Mouse (Mus musculus) adrenal gland, postnatal 14 days (tissue): ENCODE results near the gene P4ha3. TPM values are rescaled to one million over a fixed set of nuclear protein-coding genes. Genes with fewer than 3 reads are reported as not detected.
A peak's percentile ranks its signal among the peaks of the same experiment; 100 is the strongest.
"Not testable (repeated sequence)": the region's sequence is repeated elsewhere in the genome, so short reads cannot be mapped to it uniquely, and the experiment has no call there.

Experiments used
- DNase-seq: peaks from one replicate; pipeline ENCODE4 v3.0.0; 2021; ENCODE audit warnings: mixed read lengths
- long read RNA-seq, 2 experiments: library from polyadenylated mRNA; stranded (forward); transcript quantifications; one replicate each; pipeline ENCODE4 v2.0.0; 2021
- total RNA-seq: library from RNA; stranded (reverse); gene quantifications from 2 replicates; pipeline ENCODE4 v1.2.3, GENCODE M21; 2021

P4ha3 gene
- total RNA-seq = 1.4 and 1.8 TPM in 2 replicates
- long read RNA-seq, experiment 1, partial matches to known transcripts = 0 of 2 reads
- long read RNA-seq, experiment 1, other reads (novel, unspliced or antisense) = 1 of 2 reads
- long read RNA-seq, experiment 2 = 0 reads

DNA sequence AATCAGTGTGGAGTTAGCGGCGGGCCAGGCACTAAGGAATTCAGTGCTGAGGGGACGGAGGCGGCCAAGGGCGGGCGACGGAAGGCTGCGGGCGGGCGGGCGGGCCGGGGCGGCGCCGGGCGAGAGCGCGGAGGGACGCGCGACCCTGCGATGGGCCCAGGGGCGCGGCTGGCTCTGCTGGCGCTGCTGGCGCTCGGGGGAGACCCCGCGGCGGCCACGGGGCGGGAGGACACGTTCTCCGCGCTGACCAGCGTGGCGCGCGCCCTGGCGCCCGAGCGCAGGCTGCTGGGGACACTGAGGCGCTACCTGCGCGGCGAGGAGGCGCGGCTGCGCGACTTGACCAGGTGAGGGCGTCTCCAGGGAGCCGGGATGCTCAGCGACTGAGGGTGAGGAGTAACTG is at the start of gene P4ha3:
TSS of gene P4ha3 (plus strand) at position 138 of the 400 bp plus-strand sequence.
- peak; percentile 19 for DNase-seq

DNA sequence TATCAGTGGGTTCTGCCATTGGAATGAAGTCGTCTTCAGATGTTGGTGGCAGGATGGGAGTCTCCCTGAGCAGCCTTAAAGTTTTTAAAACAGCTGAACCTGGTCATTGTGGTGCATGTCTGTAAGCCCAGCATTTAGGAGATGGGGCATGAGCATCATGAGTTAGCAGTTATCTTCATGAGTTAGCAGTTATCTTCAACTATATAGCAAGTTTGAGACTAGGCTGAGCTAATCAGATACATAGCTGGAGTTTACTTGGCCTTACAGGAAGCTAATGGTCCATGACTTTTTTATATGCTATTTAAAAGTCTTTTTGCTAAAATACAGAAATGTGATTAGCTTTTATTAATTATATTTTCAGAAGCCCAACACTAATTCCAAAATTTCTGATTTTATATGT is 47.0 kb upstream of the P4ha3 start:
- DNase-seq = no peak

DNA sequence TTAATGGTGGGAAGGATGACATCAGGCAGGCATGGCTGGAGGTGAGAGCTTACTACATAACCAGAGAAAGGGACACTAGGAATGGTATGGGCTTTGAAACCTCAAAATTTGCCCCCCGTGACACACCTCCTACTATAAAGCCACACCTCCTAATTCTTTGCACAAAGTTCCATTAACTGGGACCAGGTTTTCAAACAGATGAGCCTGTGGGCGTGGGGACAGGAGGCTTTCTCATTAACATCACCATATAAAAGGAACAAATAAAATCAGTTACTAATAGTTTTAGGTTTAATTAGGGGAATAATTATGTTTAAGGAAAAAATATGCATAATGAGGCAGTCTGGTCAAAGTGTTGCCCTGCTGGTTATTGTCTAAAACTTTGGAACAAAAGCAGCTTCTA is 44.7 kb upstream of the P4ha3 start:
- no peak for DNase-seq

DNA sequence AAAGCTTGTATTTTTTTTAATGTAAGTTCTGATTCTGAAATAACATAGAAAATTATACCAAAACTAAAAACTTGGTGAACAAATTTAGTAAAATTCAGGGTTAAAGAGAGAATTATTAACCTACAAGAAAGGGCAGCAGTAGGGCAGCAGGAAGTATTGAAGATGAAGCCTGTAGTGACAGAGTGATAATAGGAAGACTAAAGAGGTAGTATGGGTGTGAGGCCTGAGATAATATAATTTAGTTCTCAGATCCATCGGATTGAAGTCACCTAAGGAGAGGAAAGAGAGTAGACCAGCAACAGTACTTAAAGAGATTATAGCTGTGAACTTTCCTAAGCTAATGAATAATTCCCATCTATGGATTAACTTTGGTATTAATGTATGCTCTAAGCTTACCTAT is 42.3 kb upstream of the P4ha3 start:
- DNase-seq = no peak

DNA sequence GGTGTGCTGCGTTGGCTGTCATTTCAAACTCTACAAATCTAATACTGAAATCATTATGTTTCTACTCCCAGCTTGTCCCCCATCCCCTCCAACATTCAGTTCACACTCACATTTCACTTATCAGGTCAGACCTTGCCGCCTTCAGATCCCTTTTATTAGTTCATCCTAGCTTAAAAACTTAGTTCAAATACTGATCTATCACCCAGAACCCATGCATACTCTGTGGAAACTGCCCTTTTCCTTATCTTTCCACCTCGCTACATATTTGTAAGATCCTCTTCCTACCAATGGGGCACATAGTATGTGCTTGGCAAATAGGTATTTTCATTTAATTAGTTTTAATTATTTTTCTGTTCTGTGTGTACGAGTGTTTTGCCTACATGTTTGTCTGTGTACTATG is 41.1 kb upstream of the P4ha3 start:
- DNase-seq = no peak

DNA sequence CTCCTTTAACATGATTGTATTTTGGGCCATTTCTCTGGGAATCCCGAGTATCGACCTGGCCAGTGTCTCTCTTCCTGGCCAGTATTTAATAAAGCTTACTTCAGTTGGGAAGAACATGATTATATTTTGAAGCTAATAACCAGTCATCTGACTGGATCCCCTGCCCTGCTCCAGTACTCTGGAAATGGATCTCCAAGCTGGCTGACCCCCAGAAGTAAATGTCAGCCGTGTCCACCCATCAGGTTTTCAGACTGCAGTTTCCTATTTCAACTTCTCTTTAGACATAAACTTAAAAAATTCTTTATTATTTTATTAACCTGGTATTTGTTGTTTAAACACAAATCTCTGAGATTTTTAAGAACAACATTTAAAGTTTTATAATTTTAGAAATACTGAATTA is 40.1 kb upstream of the P4ha3 start:
- DNase-seq = no peak

DNA sequence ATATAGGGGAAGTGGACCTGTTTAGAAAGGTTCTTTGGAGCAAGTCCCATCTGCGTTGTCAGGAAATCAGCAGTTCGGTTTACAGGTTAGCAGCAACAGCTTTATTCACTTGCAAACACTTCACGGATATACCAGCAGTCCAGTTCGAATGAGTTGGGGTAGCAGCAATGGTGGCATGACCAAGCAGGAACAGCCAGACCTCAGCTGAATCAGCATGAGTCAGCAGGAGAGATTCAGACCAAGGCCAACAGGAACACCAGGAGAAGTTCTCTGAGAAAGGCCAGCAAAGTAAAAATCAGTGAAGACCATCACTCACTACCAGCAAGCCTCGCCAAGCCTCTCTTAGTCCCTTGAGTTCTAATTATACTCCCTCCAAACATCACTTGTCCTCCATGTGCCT is 34.7 kb upstream of the P4ha3 start:
- no peak for DNase-seq

DNA sequence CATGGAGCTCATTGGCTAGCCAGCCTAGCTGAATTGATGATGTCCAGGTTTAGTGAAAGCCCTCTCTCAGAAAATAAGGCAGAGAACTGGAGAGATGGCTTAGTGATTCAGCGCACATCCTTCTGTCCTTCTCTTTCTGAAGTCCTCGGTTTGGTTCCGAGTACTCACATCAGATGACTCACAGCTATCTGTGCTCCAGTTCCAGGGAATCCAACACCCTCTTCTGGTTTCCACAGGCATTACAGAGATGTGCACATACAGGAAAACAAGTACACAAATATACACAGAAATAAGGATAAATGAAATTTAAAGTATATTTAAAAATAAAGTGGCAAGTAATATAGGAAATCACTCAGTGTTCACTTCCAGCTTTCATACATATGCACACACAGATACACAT is 23.0 kb upstream of the P4ha3 start:
- DNase-seq = peak; percentile 16

DNA sequence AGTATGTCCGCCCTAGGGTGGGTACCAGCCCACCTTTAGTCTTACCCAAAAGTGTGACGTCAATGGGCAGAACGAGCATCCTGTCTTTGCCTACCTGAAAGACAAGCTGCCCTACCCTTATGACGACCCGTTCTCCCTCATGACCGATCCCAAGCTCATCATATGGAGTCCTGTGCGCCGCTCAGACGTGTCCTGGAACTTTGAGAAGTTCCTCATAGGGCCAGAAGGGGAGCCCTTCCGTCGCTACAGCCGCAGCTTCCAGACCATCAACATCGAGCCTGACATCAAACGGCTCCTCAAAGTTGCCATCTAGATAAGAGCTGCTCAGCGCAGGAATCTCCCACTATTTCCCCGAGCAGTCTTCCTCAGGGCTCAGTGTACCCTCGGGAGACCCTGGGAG is 20.4 kb upstream of the P4ha3 start:
- DNase-seq = not testable (repeated sequence)

DNA sequence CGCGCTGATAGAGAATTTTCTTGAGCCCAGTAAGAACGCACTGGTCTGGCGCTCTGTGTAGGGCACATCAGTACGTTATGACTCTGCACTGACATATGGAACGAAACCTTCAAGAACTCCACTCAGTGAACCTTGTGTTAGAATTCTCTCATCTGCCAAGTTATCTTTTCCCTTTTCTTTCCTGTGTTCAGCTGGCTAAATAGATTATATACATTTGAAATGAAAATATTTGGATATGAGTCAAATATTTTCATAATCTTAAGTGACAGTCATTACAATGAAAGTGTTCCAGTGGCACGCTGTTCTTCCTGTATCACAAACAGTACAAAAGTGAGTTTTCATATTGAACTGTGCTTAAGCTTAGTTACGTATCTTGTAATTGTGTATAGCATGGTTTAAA is 13.0 kb upstream of the P4ha3 start:
- DNase-seq = no peak

DNA sequence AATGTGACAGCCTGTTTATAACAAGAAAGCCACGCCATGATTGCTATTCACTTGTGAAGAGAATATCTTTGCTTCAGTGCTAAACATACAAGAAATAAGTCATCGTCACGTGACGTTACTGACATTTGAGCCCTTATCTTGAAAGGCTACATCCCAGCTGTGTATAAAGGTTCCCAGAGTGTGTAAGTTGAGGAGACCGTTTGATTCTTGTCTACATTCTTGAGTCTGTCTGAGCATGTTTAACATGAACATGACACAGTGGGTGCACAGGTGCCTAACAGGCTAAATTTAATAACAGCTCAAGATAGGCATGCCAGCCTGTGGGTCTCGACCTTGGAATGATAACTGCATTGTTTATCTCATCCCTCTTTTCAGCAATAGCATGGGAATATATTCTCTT is 10.8 kb upstream of the P4ha3 start:
- no peak for DNase-seq

DNA sequence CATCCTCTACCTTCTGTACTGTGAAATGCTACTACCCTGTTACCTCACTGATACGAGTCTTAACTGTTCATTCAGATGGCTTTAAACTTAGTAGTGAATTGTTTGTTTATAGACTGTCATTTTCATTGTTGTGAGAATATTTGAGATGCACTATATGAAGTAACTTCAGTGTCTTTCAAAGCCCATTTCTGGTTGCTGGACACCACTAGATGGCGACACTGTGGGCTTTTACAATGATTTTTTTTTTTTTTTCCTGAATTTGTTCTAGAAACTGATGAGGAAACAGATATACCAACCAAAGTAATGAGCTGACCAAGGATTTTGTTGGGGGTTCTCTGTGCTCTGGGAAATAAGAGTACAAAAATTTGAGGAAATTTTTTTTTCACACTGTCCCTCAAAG is 8.9 kb upstream of the P4ha3 start:
- peak; percentile 10 for DNase-seq

DNA sequence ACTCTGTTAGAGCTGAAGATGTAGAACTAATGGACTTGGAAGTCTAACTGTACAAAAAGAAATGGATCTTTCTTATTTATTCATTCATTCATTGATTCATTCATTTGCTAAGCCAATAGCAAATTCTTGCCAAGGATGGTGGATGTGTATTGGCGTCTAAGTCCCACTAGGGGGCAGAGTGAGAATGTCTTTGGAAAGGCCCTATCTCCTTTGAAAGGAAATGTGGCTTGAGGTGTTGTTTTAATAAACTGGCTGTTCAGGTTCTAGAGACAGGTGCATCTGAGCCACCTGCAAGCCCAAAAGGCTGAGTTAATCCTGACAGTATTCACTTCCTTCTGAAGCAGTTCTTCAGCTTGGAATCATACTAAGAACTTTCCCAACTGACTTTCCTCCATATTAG is 5.5 kb upstream of the P4ha3 start:
- peak; percentile 59 for DNase-seq

DNA sequence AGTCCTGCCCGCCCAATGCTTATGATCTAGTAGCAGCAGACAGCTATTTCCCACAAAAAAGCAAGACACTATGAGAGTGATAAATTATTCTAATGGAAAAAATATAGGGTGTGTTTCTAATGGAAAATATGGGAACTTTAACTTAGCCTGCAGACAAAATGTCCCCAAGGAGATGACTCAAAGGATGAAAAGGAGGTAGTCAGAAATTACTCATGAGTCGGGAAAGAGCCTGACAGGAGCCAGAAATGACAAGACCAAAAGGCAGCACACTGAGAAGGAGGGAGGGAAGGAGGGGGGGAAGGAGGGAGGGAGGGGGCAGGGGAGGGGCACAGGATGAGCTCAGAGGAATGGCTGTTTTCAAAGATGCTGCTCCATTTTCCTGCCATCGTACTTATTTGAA is 3.7 kb upstream of the P4ha3 start:
- no peak for DNase-seq

DNA sequence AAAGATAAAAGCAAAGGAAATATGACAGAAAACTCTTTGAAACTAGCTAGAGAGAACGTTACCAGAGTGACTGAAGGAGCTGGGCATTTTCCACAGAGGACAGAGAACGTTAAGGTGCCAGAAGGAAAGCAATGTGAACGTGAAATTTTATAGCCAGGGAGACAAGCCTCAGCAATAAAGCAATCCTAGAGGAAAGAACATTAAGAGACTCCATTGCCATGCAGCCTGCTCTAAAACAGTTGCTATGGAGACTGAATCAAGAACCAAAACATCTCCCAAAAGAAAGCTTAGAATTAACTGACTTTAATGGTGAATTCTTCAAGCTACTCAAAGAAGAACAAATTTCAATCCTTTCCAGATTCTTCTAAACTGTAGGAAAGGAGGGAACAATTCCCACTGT is 2.0 kb upstream of the P4ha3 start:
- DNase-seq = no peak

DNA sequence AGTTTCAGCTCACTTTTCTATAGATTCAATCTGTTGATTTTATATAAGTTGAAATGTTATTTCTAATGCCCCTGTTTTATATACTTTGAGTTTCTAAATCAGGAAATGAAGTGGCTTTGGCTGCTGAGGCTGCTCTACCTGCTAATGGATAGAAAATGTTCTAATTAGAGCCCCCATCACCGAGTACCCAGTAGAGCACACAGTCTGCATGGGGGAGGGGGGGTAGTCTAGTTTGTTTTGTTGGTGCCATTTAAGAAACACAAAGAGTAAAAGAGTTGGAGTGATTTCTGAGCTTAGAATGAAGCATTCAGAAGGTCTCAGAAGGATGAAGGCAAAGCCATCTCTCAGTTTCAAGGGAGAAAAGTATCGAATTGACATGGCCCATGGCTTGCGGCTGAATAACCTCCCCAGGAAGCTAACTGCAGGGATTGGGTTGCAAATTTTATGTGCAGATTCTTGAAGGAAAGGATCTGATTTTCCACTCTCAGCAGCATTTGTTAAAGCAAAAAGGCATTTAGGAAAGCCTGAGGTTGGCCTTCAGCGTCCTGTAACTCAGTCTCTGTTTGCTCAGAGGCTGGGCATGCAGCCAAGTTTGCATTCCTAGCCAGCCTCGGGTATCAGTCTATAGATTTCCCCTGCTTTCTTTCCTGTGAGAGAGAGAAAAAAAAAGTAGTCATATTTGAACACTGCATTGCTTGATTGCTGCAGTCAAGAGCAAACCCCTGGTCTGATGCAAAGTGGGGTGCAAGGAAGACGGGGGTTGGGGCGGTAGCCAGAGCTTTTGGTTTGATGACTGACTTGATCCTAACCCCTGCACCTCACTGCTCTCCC is 2.6 kb downstream of the P4ha3 start:
- DNase-seq = peak; percentile 80

DNA sequence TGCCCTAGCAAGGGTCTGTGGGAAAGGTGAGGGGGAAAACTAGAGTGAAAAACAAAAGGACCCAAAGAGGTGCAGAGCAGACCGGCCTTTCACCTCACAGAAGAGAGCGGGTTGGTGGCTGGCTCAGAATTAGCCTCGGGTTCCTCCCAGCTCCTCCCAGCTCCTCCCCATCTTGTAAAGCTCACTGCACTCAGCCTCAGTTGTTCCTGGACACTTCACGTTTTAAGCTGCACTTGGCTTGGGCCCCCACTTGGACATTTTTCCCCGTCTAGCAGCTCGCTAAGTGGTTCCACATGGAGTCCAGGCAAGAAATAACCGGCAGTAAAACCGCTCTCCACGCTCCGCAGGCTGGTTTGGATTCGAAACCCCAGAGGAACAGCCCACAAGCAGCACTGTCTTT is 3.3 kb downstream of the P4ha3 start:
- DNase-seq = peak; percentile 19

DNA sequence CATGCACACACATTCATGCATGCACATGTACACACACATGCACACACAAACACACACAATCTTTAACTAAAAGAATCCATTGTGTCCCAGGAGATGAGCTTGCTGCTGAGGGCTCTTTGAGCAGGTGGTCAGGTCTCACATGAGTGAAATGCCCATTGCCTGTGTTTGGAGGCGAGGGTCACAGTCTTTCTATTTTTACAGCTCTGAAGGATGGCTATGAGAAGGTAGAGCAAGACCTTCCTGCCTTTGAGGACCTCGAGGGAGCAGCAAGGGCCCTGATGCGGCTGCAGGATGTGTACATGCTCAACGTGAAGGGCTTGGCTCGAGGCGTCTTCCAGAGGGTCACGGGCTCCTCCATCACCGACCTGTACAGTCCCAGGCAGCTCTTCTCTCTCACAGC is 8.2 kb downstream of the P4ha3 start:
- DNase-seq = no peak

DNA sequence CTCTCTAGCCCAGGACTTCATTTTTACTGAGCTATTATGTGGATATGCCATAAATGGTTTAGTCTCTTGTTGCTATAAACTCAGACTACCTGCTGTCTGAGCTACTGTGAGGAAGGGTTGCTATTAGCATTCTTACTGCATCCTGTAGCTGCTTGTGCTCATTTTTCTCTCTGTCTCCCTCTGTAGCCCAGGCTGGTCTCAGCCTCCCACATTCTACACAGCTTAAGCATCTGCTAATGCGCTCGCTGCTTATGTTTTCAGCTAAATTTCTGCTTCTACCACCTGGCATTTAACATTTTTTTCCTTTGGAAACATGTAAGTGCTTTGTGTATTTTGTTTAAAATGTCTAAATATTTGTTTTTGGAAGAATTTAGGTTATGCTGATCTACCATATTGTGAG is 10.4 kb downstream of the P4ha3 start:
- DNase-seq = no peak

DNA sequence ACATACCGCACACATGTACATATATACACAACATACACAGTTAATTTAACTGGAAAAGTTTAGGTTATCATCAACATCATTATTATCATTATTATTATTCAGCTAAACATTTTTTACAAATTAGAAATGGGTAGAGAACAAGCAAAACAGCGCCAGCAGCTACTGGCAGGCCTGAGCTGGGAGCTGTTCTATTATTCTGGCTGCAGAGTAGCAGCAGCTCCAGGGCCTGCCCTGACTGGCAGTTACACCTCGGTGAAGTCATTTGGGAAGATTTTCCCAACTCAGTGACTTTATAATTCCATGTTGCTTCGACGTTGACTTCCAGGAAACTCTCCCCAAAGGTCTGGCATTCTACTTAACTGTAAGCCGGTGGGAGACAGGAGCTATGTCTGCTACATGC is 11.4 kb downstream of the P4ha3 start:
- no peak for DNase-seq

DNA sequence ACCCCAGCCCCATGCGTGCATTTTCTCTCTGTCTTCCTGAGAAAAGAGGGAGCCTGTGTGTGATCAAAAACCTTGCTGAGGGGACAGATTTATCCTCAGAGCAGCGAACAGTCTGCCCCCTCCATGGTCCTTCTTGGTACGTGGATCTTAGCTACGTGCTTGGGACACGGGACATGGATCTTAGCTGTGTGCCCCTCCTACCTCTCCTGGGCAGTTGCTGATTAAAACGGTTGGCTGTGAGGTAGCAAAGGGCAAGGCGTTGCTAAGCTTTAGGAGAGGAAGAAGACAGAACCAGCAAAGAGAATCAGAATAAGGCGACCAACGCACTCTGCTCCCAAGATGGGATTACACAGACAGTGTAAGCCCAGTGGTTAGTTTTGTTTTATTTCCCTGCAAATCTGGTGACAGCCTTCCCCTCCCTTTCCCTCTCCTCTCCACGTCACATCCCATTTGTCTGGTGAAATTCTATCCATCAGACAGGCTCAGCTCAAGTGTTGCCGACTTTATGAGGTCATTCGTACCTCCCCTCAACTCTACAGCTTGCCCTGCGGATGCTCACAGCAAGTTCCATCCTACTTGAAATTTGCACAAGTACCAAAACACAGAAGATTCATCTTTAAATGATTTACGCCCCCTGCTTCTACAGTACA is 13.7 kb downstream of the P4ha3 start:
- DNase-seq = no peak

DNA sequence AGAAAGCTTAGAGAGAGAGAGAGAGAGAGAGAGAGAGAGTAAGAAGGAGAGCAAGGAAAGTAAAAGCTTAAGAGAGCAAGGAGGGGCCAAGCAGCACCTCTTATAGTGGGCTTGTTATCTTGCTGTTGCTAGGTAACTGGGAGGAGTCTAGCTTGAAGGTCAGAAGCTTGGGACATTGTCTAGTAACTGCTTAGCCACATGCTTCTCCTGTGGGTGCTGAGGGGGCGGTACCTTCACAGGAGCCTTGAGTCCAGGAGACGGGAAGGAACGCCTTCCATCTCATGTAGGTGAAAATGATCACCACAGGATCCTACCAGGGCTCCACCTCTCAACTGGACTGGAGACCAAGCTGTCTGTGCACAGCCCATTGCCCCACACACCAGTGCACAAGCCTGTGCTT is 16.1 kb downstream of the P4ha3 start:
- no peak for DNase-seq

DNA sequence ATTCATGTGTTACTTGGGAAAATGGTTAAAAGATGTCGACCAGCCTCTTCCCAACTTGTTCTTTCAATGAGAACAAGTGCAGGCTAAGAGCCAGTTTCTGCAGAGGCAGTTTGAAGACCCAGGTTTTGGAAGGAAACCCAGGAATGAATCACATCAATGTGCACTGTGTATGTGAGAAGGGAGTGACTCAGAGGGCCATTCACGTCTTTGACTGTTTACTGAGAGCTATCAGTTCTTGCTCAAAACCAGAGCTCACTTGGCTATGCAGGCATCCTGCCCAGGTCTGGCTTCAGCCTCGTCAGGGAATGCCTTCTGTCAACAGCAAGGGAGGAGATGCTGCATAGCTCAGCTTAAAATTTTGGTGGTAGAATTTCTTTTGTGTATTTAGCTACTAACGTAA is 17.0 kb downstream of the P4ha3 start:
- peak; percentile 69 for DNase-seq

DNA sequence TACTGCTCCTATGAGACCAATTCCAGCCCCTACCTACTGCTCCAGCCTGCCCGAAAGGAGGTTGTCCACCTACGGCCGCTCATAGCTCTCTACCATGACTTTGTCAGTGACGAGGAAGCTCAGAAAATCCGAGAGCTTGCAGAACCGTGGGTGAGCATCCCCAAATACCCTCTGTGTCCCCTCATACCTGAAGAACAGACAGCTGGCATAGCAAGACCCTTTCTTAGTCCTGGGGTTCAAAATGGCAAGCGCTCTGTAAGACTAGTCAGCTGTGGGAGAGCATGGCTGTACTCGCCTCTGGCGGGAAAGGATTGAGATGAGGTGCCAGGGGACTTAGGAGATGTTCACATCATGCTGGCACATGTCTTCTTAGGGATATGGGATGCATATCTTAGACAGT is 20.6 kb downstream of the P4ha3 start:
- DNase-seq = no peak
